Mouse (Mus musculus): ENCODE measurements around the gene Pdcd11. TPM values are rescaled to one million over a fixed set of nuclear protein-coding genes. Genes with fewer than 3 reads are reported as not detected.

Pdcd11 gene
- total and polyA plus RNA-seq, 2 experiments from 2014 or later = 4.0 to 7.7 TPM

DNA sequence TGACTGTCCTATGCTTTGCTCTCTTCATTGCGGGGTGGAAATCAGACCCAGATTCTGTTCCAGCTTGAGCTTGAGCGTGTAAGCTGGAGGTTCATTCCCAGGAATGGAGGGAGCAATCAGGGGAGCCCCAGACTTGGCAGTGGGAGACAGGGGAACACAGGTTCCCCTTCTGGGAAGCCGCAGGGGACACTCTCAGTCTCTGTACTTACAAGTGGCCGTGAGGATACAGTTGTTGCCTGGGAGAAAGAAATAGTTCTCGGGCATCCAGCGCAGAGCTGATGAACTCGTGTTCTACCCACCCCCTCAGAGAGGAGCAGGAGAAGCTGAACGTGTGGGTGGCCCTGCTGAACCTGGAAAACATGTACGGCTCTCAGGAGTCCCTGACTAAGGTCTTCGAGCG, 38.3 kb downstream of the Pdcd11 start:
- 0 out of 2 replicates have a peak, but pooled peaks cover 6% of the 10 kb centered on the region for H3K4me1 ChIP-seq (ENCODE audit: control insufficient read depth, insufficient read depth)
- H3K9ac ChIP-seq (replicated peaks; ENCODE audit: low read depth, low read length) = no peak overlapping the region
- DNase-seq (ENCODE audit: low spot score) (no peak), ATAC-seq (ENCODE audit: insufficient read depth, low read depth) (no peak)
- peaks cover 93% of the 10 kb centered on the region for H3K36me3 ChIP-seq (replicated peaks; ENCODE audit: control insufficient read depth, insufficient read depth, low read length)
- no peak overlapping the region for H3K4me2 ChIP-seq (ENCODE audit: low read depth, low read length)
- no peaks in the 10 kb centered on the region for H3K9me3 ChIP-seq (replicated peaks; ENCODE audit: control insufficient read depth, low read length)
- no peaks in the 10 kb centered on the region for H3K27me3 ChIP-seq (ENCODE audit: control insufficient read depth, insufficient read depth, low read length)
- no peak overlapping the region for H3K4me3 ChIP-seq (ENCODE audit: low read depth, low read length)
- no peak overlapping the region for H3K27ac ChIP-seq (ENCODE audit: low read depth)
- 84% methylated on average over 11 of the region's 11 CpGs for WGBS
- TF ChIP-seq CTCF (IDR thresholded peaks at IDR 0.05; ENCODE audit: low read depth) = no peak
- no peak for TF ChIP-seq EP300 (IDR thresholded peaks at IDR 0.05; ENCODE audit: low read depth)

DNA sequence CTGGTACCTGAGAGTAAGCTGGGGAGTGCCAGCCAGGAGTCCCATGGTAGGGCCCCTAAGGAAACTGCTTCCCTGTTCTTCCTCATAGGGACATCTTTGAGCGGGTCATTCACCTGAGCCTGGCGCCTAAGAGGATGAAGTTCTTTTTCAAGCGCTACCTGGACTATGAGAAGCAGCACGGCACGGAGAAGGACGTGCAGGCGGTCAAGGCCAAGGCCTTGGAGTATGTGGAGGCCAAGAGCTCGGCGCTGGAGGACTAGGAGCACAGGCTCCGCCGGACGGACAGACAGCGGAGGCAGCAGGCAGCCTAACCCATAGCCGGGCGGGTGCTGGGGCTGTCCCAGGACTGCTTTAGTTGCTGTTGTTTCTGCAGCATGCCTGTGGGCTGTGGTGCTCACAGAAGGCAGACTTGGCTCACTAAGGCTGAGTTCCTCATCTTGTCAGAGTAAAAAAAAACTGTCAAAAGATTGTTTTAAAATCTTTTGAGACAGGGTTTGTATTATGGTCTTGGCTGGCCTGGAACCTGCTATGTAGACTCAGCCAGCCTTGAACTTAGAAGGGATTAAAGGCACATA, 40.1 kb downstream of the Pdcd11 start:
- Histone ChIP-seq H3K4me2 (ENCODE audit: low read depth, low read length) (no peak overlapping the region), H3K9me3 (replicated peaks; ENCODE audit: control insufficient read depth, low read length) (no peaks in the 10 kb centered on the region), H3K4me1 (ENCODE audit: control insufficient read depth, insufficient read depth) (no peaks in the 10 kb centered on the region), H3K27me3 (ENCODE audit: control insufficient read depth, insufficient read depth, low read length) (no peaks in the 10 kb centered on the region), H3K9ac (replicated peaks; ENCODE audit: low read depth, low read length) (no peak overlapping the region), H3K36me3 (replicated peaks; ENCODE audit: control insufficient read depth, insufficient read depth, low read length) (peaks cover 84% of the 10 kb centered on the region), H3K4me3 (ENCODE audit: low read depth, low read length) (no peak overlapping the region), H3K27ac (ENCODE audit: low read depth) (no peak overlapping the region)
- DNase-seq (ENCODE audit: low spot score) (no peak), ATAC-seq (ENCODE audit: insufficient read depth, low read depth) (no peak)
- TF ChIP-seq CTCF (IDR thresholded peaks at IDR 0.05; ENCODE audit: low read depth) (no peak), EP300 (IDR thresholded peaks at IDR 0.05; ENCODE audit: low read depth) (no peak)
- WGBS = 91% methylated on average over 15 of the region's 15 CpGs

DNA sequence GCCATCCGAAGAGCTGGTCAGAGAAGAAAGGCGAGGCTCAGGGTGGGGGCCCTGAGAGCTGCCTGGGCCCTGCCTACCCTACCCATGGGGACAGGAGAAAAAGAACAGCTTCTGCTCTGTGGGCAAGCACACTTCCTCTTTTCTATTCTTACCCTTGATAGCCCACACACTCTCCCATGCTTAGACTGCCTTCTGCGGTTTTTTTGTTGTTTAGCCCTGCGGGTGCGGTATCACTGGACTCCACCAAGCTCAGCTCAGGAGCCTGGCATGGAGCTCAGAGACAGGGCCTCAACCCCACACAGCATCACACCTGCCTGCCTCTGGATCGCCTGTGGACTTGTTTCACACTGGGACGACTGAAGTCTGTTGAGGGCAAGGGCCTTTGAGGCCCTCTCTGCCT, 42.6 kb downstream of the Pdcd11 start:
- Histone ChIP-seq H3K27me3 (ENCODE audit: control insufficient read depth, insufficient read depth, low read length) (no peaks in the 10 kb centered on the region), H3K36me3 (replicated peaks; ENCODE audit: control insufficient read depth, insufficient read depth, low read length) (peaks cover 60% of the 10 kb centered on the region), H3K9me3 (replicated peaks; ENCODE audit: control insufficient read depth, low read length) (no peaks in the 10 kb centered on the region), H3K4me2 (ENCODE audit: low read depth, low read length) (no peak overlapping the region), H3K9ac (replicated peaks; ENCODE audit: low read depth, low read length) (no peak overlapping the region), H3K27ac (ENCODE audit: low read depth) (no peak overlapping the region), H3K4me1 (ENCODE audit: control insufficient read depth, insufficient read depth) (peaks cover 8% of the 10 kb centered on the region), H3K4me3 (ENCODE audit: low read depth, low read length) (no peak overlapping the region)
- 84% methylated on average over 7 of the region's 7 CpGs for WGBS
- no peak for DNase-seq (ENCODE audit: low spot score)
- no peak for ATAC-seq (ENCODE audit: insufficient read depth, low read depth)
- TF ChIP-seq EP300 (IDR thresholded peaks at IDR 0.05; ENCODE audit: low read depth) (no peak), CTCF (IDR thresholded peaks at IDR 0.05; ENCODE audit: low read depth) (no peak)

DNA sequence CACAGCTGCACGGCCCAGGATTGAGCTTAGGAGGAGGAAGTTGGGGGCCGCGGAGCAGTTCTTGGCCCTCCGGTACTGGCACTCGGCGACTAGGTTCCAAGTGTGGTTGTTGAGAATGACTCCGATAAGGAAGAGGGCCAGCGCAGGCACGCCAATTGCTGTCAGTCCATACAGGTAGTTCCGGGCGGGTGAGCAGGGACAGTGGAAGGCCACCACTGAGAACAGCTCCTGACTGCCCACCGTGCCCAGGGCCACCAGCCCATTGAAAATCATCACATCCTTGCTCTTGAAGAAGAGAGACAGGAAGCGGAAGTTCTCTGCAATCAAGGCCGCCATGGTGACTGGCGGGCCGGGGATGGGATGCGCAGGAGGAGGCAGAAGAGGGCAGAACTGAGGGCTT, 45.0 kb downstream of the Pdcd11 start:
- no peak overlapping the region for H3K4me3 ChIP-seq (ENCODE audit: low read depth, low read length)
- DNase-seq (ENCODE audit: low spot score) (no peak), ATAC-seq (ENCODE audit: insufficient read depth, low read depth) (no peak)
- 92% methylated on average over 17 of the region's 17 CpGs for WGBS
- H3K27me3 ChIP-seq (ENCODE audit: control insufficient read depth, insufficient read depth, low read length) = 0 out of 2 replicates have a peak, but pooled peaks cover 7% of the 10 kb centered on the region
- no peak overlapping the region for H3K9ac ChIP-seq (replicated peaks; ENCODE audit: low read depth, low read length)
- H3K4me2 ChIP-seq (ENCODE audit: low read depth, low read length) = no peak overlapping the region
- peaks cover 35% of the 10 kb centered on the region for H3K36me3 ChIP-seq (replicated peaks; ENCODE audit: control insufficient read depth, insufficient read depth, low read length)
- no peak overlapping the region for H3K27ac ChIP-seq (ENCODE audit: low read depth)
- peaks cover 14% of the 10 kb centered on the region for H3K4me1 ChIP-seq (ENCODE audit: control insufficient read depth, insufficient read depth)
- no peak for TF ChIP-seq EP300 (IDR thresholded peaks at IDR 0.05; ENCODE audit: low read depth)
- no peak for TF ChIP-seq CTCF (IDR thresholded peaks at IDR 0.05; ENCODE audit: low read depth)
- no peaks in the 10 kb centered on the region for H3K9me3 ChIP-seq (replicated peaks; ENCODE audit: control insufficient read depth, low read length)

DNA sequence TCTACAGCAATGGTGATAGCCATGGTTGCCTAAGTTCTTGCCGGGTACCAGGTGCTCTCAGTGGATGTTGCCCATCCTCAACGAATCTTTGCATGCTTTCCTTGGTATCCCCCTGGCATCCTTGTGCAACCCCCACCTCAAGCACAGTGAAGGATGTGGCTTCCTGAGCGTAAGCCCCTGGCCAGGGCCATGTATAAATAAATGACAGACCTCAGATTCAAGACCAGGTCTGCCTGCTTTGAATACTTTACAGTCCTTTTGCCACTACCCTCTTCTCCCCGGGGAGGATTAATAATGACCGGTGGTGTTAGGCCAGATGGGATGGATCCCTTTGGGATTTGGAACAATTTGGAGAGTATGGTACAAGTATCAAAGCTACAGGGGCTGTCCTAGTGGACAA, 45.6 kb downstream of the Pdcd11 start:
- TF ChIP-seq EP300 (IDR thresholded peaks at IDR 0.05; ENCODE audit: low read depth) = no peak
- no peak for TF ChIP-seq CTCF (IDR thresholded peaks at IDR 0.05; ENCODE audit: low read depth)
- ATAC-seq (ENCODE audit: insufficient read depth, low read depth) (no peak), DNase-seq (ENCODE audit: low spot score) (no peak)
- 86% methylated on average over 5 of the region's 5 CpGs for WGBS
- Histone ChIP-seq H3K27ac (ENCODE audit: low read depth) (no peak overlapping the region), H3K9ac (replicated peaks; ENCODE audit: low read depth, low read length) (no peak overlapping the region), H3K27me3 (ENCODE audit: control insufficient read depth, insufficient read depth, low read length) (0 out of 2 replicates have a peak, but pooled peaks cover 7% of the 10 kb centered on the region), H3K36me3 (replicated peaks; ENCODE audit: control insufficient read depth, insufficient read depth, low read length) (peaks cover 29% of the 10 kb centered on the region), H3K4me1 (ENCODE audit: control insufficient read depth, insufficient read depth) (peaks cover 14% of the 10 kb centered on the region), H3K4me2 (ENCODE audit: low read depth, low read length) (no peak overlapping the region), H3K9me3 (replicated peaks; ENCODE audit: control insufficient read depth, low read length) (no peaks in the 10 kb centered on the region), H3K4me3 (ENCODE audit: low read depth, low read length) (no peak overlapping the region)

DNA sequence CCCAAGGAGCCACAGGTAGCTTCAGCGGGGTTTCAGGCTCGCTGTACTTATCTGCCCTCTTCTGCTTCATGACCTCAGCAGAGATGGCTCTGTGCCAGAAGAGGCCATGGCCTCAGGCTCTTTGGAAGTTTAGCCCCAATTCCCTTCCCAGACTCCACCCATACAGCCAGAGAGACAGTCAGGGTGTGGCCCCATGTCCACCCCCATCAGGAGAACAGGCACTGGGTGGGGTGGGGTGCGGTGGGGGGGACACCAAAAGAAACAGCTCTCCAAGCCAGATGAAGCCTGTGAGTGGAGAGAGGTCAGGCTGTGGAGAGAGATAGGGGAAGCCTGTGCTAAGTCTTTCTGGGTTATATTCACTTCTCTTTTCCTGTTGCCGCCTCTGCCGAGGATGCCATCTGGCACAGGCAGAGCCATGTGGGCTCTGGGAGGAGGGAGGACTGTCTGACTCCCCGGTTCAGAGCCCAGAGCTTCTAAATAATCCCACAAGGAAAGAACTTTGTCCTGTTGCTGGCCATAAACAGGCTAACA, 46.5 kb downstream of the Pdcd11 start:
- Histone ChIP-seq H3K27me3 (ENCODE audit: control insufficient read depth, insufficient read depth, low read length) (0 out of 2 replicates have a peak, but pooled peaks cover 7% of the 10 kb centered on the region), H3K9ac (replicated peaks; ENCODE audit: low read depth, low read length) (peak overlapping the region; percentile 55; the same call in 1 of the 2 replicates), H3K36me3 (replicated peaks; ENCODE audit: control insufficient read depth, insufficient read depth, low read length) (peaks cover 20% of the 10 kb centered on the region), H3K4me2 (ENCODE audit: low read depth, low read length) (peak overlapping the region; percentile 67), H3K9me3 (replicated peaks; ENCODE audit: control insufficient read depth, low read length) (no peaks in the 10 kb centered on the region), H3K4me1 (ENCODE audit: control insufficient read depth, insufficient read depth) (peaks cover 14% of the 10 kb centered on the region), H3K4me3 (ENCODE audit: low read depth, low read length) (peak overlapping the region; percentile 44), H3K27ac (ENCODE audit: low read depth) (peak overlapping the region; percentile 78)
- DNase-seq (ENCODE audit: low spot score) = peak; percentile 66
- peak; percentile 39 for ATAC-seq (ENCODE audit: insufficient read depth, low read depth)
- no peak for TF ChIP-seq EP300 (IDR thresholded peaks at IDR 0.05; ENCODE audit: low read depth)
- no peak for TF ChIP-seq CTCF (IDR thresholded peaks at IDR 0.05; ENCODE audit: low read depth)
- 13% methylated on average over 6 of the region's 6 CpGs for WGBS

Measured in heart, postnatal 0 days (tissue).